Mouse (Mus musculus): Measurements from ENCODE around the gene Prkab1.

Gene Prkab1

GRCm38 (mm10) chr5:116024327-116024739 is at the start of gene Prkab1:
TSS of gene Prkab1 (minus strand) at chr5:116024508.
- no peak; the same call in 1 of the 2 replicates for TF ChIP-seq GATA4 (IDR thresholded peaks at IDR 0.05; ENCODE audit: insufficient replicate concordance, low read length)

DNA sequence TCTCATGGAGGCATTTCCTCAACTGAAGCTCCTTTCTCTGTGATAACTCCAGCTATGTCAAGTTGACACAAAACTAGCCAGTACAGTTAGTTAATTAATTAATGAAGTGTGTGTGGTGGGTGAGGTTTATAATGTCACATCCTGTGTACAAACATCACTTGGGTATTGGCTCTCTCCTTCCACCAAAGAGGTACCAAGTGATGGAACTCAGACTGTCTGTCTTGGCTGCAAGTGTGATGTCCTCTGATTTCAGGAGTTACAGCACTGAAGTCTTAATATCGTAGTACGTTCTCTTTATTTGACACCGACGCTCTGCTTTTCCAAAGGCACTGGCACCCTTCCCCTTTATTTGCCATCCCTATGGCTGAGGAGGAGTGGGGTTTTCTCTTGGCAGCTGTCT is 45.3 kb upstream of the Prkab1 start:
- TF ChIP-seq GATA4 (IDR thresholded peaks at IDR 0.05; ENCODE audit: insufficient replicate concordance, low read length) = no peak

GRCm38 (mm10) chr5:116052826-116053225 is 28.5 kb upstream of the Prkab1 start:
- no peak for TF ChIP-seq GATA4 (IDR thresholded peaks at IDR 0.05; ENCODE audit: insufficient replicate concordance, low read length)

DNA sequence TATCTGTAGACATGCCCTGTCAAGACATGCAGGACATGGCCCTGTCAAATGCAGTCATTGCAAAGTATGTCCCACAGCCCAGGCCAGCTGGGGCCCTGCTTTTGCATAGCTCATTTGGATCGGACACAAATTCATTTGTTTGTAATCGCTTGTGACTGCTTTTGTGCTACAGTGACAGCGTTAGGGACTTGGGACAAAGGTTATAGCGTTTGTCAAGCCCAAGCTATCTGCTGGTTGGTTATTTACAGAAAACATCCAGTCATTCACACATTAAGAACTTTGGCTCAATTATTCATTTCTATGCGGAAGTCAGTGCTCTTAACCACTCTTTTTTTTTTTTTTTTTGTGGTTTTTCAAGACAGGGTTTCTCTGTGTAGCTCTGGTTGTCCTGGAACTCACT is 27.9 kb upstream of the Prkab1 start:
- no peak for TF ChIP-seq GATA4 (IDR thresholded peaks at IDR 0.05; ENCODE audit: insufficient replicate concordance, low read length)

DNA sequence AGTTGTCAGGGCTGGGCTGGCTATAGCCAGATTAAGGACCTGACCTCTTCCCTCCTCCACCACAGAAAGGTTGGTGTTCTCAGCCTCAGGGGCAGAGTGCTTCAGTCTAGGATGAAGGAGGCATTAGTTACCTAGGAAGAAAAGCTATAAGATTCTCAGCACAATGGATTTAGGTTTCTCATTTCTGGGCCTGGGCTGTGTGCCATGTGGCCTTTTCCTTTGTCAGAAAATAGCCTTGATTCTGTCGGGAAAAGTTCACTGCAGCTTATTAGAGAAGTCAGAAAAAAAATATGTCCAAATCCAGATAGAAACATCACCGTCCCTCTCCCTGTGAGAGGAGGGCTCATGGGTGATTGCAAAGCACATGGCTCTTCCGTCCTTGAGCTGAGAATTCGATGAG is 25.5 kb upstream of the Prkab1 start:
- no peak for TF ChIP-seq GATA4 (IDR thresholded peaks at IDR 0.05; ENCODE audit: insufficient replicate concordance, low read length)

- TF ChIP-seq GATA4 (IDR thresholded peaks at IDR 0.05; ENCODE audit: insufficient replicate concordance, low read length) = no peak
Observed at GRCm38 (mm10) chr5:116048321-116048720, 24.0 kb upstream of the Prkab1 start.

- TF ChIP-seq GATA4 (IDR thresholded peaks at IDR 0.05; ENCODE audit: insufficient replicate concordance, low read length) = no peak
Observed at GRCm38 (mm10) chr5:116046246-116046645, 21.9 kb upstream of the Prkab1 start.

DNA sequence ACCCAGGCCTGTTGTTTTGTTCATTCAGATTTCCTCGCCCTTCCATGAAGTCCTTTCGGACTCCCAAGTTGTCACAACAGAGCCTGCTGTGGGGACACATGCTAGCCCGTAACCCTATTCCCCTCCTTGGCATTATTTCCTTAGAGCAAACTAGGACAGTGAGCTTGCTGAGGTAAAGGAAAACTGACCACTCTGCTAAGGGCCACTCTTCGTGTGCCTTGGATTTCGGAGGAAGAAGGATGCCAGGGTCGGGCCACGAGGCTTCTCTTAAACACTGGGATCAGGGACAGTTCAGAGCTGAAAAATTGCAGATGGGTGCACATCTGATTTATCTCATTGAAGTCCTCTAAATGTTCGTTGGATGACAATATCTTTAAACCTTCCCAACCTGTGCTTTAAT is 21.3 kb upstream of the Prkab1 start:
- no peak for TF ChIP-seq GATA4 (IDR thresholded peaks at IDR 0.05; ENCODE audit: insufficient replicate concordance, low read length)

- no peak for TF ChIP-seq GATA4 (IDR thresholded peaks at IDR 0.05; ENCODE audit: insufficient replicate concordance, low read length)
Observed at GRCm38 (mm10) chr5:116042241-116042640, 17.9 kb upstream of the Prkab1 start.

DNA sequence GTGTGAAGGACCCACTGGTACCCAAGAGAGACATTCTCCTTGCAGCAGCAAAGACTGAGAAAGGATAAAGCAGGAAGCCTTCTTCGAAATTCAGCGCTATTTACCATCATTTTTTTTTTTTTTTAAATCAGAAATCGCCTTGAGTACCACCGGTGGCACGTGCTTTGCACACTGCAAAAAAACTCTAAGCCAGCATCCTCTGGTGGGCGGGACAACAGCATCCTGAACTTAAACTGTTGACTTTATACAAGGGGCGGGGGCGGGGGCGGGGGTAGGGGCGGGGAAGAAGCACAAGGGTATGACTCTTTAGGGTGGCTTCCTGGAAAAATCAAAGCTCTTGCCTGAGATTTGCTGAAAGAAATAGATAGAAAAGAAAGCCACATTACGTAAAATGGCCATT is 15.4 kb upstream of the Prkab1 start:
- TF ChIP-seq GATA4 (IDR thresholded peaks at IDR 0.05; ENCODE audit: insufficient replicate concordance, low read length) = no peak

- no peak for TF ChIP-seq GATA4 (IDR thresholded peaks at IDR 0.05; ENCODE audit: insufficient replicate concordance, low read length)
Observed at GRCm38 (mm10) chr5:116037731-116038130, 13.4 kb upstream of the Prkab1 start.

- no peak for TF ChIP-seq GATA4 (IDR thresholded peaks at IDR 0.05; ENCODE audit: insufficient replicate concordance, low read length)
Observed at GRCm38 (mm10) chr5:116036465-116036864, 12.2 kb upstream of the Prkab1 start.

GRCm38 (mm10) chr5:116031190-116031577 is 6.9 kb upstream of the Prkab1 start:
- TF ChIP-seq GATA4 (IDR thresholded peaks at IDR 0.05; ENCODE audit: insufficient replicate concordance, low read length) = no peak

- no peak for TF ChIP-seq GATA4 (IDR thresholded peaks at IDR 0.05; ENCODE audit: insufficient replicate concordance, low read length)
Observed at GRCm38 (mm10) chr5:116030566-116031189, 6.4 kb upstream of the Prkab1 start.

GRCm38 (mm10) chr5:116029071-116029470 is 4.8 kb upstream of the Prkab1 start:
- no peak for TF ChIP-seq GATA4 (IDR thresholded peaks at IDR 0.05; ENCODE audit: insufficient replicate concordance, low read length)

DNA sequence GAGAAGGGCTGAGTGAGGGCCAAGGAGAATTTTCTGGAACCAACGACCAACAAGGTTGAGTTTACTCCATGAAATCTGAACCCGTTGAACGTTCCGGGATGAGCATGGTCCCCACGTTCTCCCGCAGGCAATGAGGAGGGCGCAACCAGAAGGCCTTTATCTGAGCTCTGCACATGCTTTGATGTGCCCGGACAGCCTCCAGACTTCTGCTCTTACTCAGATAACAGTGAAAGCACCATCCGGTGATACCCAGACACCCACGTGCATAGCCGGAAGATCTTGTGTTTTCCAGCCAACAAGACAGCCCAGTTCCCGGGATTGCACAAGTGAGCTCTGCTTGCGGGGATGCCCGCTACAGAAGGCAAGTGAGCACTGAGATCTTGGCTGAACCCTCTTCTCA is 2.3 kb upstream of the Prkab1 start:
- peak; percentile 72; the same call in 1 of the 2 replicates for TF ChIP-seq GATA4 (IDR thresholded peaks at IDR 0.05; ENCODE audit: insufficient replicate concordance, low read length)

GRCm38 (mm10) chr5:116026107-116026506 is 1.8 kb upstream of the Prkab1 start:
- TF ChIP-seq GATA4 (IDR thresholded peaks at IDR 0.05; ENCODE audit: insufficient replicate concordance, low read length) = no peak
